Mouse (Mus musculus) hematopoietic stem cell, adult 5-6 weeks (primary cell): ENCODE results near the gene Lrrc2. TPM values are rescaled to one million over a fixed set of nuclear protein-coding genes. Genes with fewer than 3 reads are reported as not detected.
A peak's percentile ranks its signal among the peaks of the same experiment; 100 is the strongest.

Experiments used
- ATAC-seq, 2 experiments: fragments of 125-278 bp in 1 of 2; replicated peaks in 1 of 2; 2 replicates each; pipeline ENCODE4 v1.8.0; 2016 to 2017; ENCODE audit warnings: inconsistent platforms in 2 of 2, mild to moderate bottlenecking in 2 of 2, moderate number of reproducible peaks in 2 of 2, low read depth in 1 of 2, moderate TSS enrichment in 1 of 2; ENCODE audit not compliant: low FRiP score in 2 of 2, poor library complexity in 2 of 2, severe bottlenecking in 2 of 2, insufficient read depth in 1 of 2, low TSS enrichment in 1 of 2
- total RNA-seq: library from RNA; stranded (forward); fragments of 172-1452, 232-1000 nt; gene quantifications from 2 replicates; pipeline ENCODE4 v1.2.3, GENCODE M21; 2017

Lrrc2 gene
- total RNA-seq, 1 experiment from 2014 or later, result 0.50 TPM

GRCm38 (mm10) chr9:110963566-110964115, 12.3 kb downstream of the Lrrc2 start:
- ATAC-seq, result no peak

- no peak for ATAC-seq
Measured at GRCm38 (mm10) chr9:110965062-110965909, 13.9 kb downstream of the Lrrc2 start.

- no peak for ATAC-seq
Measured at GRCm38 (mm10) chr9:110965910-110966231, 14.5 kb downstream of the Lrrc2 start.

GRCm38 (mm10) chr9:110979411-110979810, 28.1 kb downstream of the Lrrc2 start:
- no peak for ATAC-seq

- ATAC-seq, result peak in 1 of 2 experiments; percentile 17; a peak in 1 of 4 replicates
Measured at GRCm38 (mm10) chr9:110982351-110982750, 31.0 kb downstream of the Lrrc2 start.

GRCm38 (mm10) chr9:110984096-110984495, 32.8 kb downstream of the Lrrc2 start:
- no peak for ATAC-seq

- ATAC-seq, result no peak
Measured at GRCm38 (mm10) chr9:110985541-110985940, 34.2 kb downstream of the Lrrc2 start.

GRCm38 (mm10) chr9:110985951-110986350, 34.6 kb downstream of the Lrrc2 start:
- ATAC-seq, result no peak

GRCm38 (mm10) chr9:110987331-110987730, 36.0 kb downstream of the Lrrc2 start:
- no peak for ATAC-seq

- ATAC-seq, result no peak
Measured at GRCm38 (mm10) chr9:110988078-110988477, 36.7 kb downstream of the Lrrc2 start.

GRCm38 (mm10) chr9:110989141-110989540, 37.8 kb downstream of the Lrrc2 start:
- ATAC-seq, result no peak

GRCm38 (mm10) chr9:110989543-110989942, 38.2 kb downstream of the Lrrc2 start:
- ATAC-seq, result no peak

- ATAC-seq, result no peak
Measured at GRCm38 (mm10) chr9:110990204-110990603, 38.9 kb downstream of the Lrrc2 start, which contains the start of gene Rtp3. Gene Rtp3, minus strand, starts transcription at chr9:110990583.

- ATAC-seq, result no peak
Measured at GRCm38 (mm10) chr9:110993281-110993709, 42.0 kb downstream of the Lrrc2 start.

GRCm38 (mm10) chr9:110994716-110995172, 43.4 kb downstream of the Lrrc2 start:
- ATAC-seq, result peak; percentile 82 to 89

- ATAC-seq, result peak; percentile 88 to 89
Measured at GRCm38 (mm10) chr9:110997245-110997644, 45.9 kb downstream of the Lrrc2 start.

- ATAC-seq, result 0 out of 4 replicates have a peak, but pooled peaks of 1 of the 2 experiments have one; percentile 19
Measured at GRCm38 (mm10) chr9:110999056-110999455, 47.7 kb downstream of the Lrrc2 start.

GRCm38 (mm10) chr9:110999856-111000255, 48.5 kb downstream of the Lrrc2 start:
- ATAC-seq, result no peak
